Mouse (Mus musculus): ENCODE measurements around the gene Ift80.

DNA sequence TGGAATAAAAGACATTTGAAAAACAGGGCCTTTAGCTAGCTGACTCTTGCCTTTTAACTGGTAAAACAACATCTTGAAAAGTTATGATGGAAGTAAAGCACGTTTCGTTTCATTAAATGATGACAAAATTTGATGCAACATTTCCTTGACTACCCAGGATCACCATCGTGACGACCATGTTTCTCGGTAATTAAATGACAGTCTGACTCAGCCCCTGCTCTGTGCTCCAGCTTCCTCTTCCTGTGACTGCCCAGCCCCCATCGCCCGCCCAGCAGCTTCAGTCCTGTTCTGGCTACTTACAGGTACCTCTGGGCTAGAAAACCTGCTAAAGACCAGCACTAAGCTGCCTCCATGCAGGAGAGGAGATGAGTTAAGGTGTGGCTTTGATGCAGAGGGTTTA is 70.1 kb downstream of the Ift80 start:
- no peak for TF ChIP-seq CTCF (IDR thresholded peaks at IDR 0.05 in 2 of 3, conservative IDR thresholded peaks at IDR 0.05 in 1 of 3; ENCODE audit: control insufficient read depth in 1 of 3, insufficient read depth in 1 of 3, low read depth in 2 of 3, low read length in 3 of 3, poor library complexity in 1 of 3, severe bottlenecking in 1 of 3)
- no peak for TF ChIP-seq POLR2A (IDR thresholded peaks at IDR 0.05; ENCODE audit: control insufficient read depth in 1 of 2, insufficient read depth in 1 of 2, low read depth in 1 of 2, low read length in 2 of 2, poor library complexity in 1 of 2)
- no peak for TF ChIP-seq ZMIZ1 (IDR thresholded peaks at IDR 0.05; ENCODE audit: low read depth, low read length)
- no peak for TF ChIP-seq USF2 (IDR thresholded peaks at IDR 0.05; ENCODE audit: borderline replicate concordance in 1 of 2, insufficient read depth in 1 of 2, low read depth in 1 of 2, low read length in 2 of 2)
- TF ChIP-seq TCF12 (IDR thresholded peaks at IDR 0.05; ENCODE audit: low read depth, low read length), result no peak
- TF ChIP-seq POLR2AphosphoS5 (IDR thresholded peaks at IDR 0.05; ENCODE audit: borderline replicate concordance, low read depth, low read length), result no peak
- TF ChIP-seq UBTF (IDR thresholded peaks at IDR 0.05; ENCODE audit: borderline replicate concordance, insufficient read depth, low read depth, low read length), result no peak
